Mouse (Mus musculus) E14TG2a.4 (cell line): ENCODE data around the gene Ptprn2.

Source experiments
- H3K27me3 ChIP-seq: 2 replicates; pipeline ENCODE4 v1.6.1; 2014; ENCODE audit warnings: low read length, control low read depth; ENCODE audit not compliant: insufficient read depth
- H3K36me3 ChIP-seq: 2 replicates; pipeline ENCODE4 v1.6.1; 2014; ENCODE audit warnings: low read length, control low read depth; ENCODE audit not compliant: insufficient read depth
- H3K4me1 ChIP-seq: replicated peaks from 2 replicates; pipeline ENCODE4 v1.6.1; 2014; ENCODE audit warnings: low read depth, low read length, control low read depth
- H3K4me3 ChIP-seq: replicated peaks from 2 replicates; pipeline ENCODE4 v1.5.1; 2014; ENCODE audit warnings: mild to moderate bottlenecking, low read length
- H3K9me3 ChIP-seq: 2 replicates; pipeline ENCODE4 v1.6.1; 2014; ENCODE audit warnings: low read length, control low read depth
- CTCF ChIP-seq: conservative IDR thresholded peaks from 2 replicates; pipeline ENCODE4 v1.5.1; 2014; ENCODE audit warnings: low read length
- NANOG ChIP-seq: IDR thresholded peaks from 2 replicates; pipeline ENCODE4 v1.6.1; 2014; ENCODE audit warnings: borderline replicate concordance, low read length, mixed read lengths
- POU5F1 ChIP-seq: IDR thresholded peaks from 2 replicates; pipeline ENCODE4 v1.6.1; 2014; ENCODE audit warnings: low read length, borderline replicate concordance

Ptprn2 gene

GRCm38 (mm10) chr12:116648584-116649206 lies 163.2 kb downstream of the Ptprn2 start:
- no peaks in the 10 kb centered on the region for H3K36me3 ChIP-seq
- no peaks in the 10 kb centered on the region for H3K9me3 ChIP-seq
- H3K4me1 ChIP-seq: no peaks in the 10 kb centered on the region
- peaks cover 12% of the 10 kb centered on the region for H3K27me3 ChIP-seq
- TF ChIP-seq NANOG (no peak), CTCF (peak; percentile 42)
- H3K4me3 ChIP-seq: no peak overlapping the region

- TF ChIP-seq NANOG: no peak
- TF ChIP-seq CTCF: peak; percentile 78
- 0 out of 2 replicates have a peak, but pooled peaks cover 4% of the 10 kb centered on the region for H3K4me1 ChIP-seq
- peaks cover 6% of the 10 kb centered on the region for H3K9me3 ChIP-seq
- H3K27me3 ChIP-seq: no peaks in the 10 kb centered on the region
- H3K36me3 ChIP-seq: no peaks in the 10 kb centered on the region
- no peak overlapping the region for H3K4me3 ChIP-seq
Measured at GRCm38 (mm10) chr12:116653684-116654083, 168.2 kb downstream of the Ptprn2 start.

DNA sequence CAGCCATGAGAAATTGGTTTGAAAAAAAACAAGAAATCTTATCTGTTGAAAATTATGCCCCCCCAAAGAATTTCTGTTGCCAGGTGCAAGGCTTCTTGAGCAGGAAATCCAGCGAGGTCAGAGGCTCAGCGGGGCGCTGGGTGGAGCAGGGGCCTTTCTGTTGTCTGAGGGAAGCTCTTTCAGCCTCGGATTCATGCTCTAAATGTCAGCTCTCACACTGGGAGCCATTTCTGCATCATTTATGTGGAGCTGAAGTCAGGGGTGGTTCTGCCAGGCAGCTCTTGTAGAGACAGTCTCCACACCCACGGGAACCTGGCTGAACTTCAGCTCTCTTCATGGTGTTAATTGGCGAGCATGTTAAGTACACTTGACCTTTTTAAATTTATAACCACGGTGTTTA lies 174.6 kb downstream of the Ptprn2 start:
- TF ChIP-seq POU5F1: no peak
- TF ChIP-seq CTCF: no peak
- TF ChIP-seq NANOG: no peak
- Histone ChIP-seq H3K4me1 (peaks cover 22% of the 10 kb centered on the region), H3K9me3 (peaks cover 27% of the 10 kb centered on the region), H3K36me3 (no peaks in the 10 kb centered on the region), H3K4me3 (no peak overlapping the region), H3K27me3 (no peaks in the 10 kb centered on the region; the same call in 1 of the 2 replicates)

DNA sequence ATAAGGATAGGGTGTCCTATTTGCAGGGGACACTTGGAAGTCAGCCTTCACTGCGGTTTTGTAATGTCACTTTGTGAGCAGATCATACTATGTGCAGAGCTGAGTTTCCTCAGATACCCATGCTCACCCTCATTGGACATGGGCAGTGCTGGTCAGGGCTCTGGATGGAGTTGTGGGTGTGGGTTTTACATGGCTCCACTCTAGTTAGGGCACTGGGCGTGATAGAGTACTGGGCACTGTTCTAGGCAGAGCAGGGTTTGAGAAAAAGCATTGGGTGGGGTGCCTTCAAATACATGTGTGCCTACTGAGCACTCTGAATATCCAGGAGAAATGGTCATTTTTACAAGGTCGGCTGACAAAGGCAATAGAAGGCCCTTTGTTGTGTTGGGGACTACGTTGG lies 175.5 kb downstream of the Ptprn2 start:
- Histone ChIP-seq H3K36me3 (no peaks in the 10 kb centered on the region), H3K4me3 (no peak overlapping the region), H3K27me3 (no peaks in the 10 kb centered on the region; the same call in 1 of the 2 replicates), H3K9me3 (peaks cover 27% of the 10 kb centered on the region), H3K4me1 (peaks cover 22% of the 10 kb centered on the region)
- TF ChIP-seq NANOG: no peak

DNA sequence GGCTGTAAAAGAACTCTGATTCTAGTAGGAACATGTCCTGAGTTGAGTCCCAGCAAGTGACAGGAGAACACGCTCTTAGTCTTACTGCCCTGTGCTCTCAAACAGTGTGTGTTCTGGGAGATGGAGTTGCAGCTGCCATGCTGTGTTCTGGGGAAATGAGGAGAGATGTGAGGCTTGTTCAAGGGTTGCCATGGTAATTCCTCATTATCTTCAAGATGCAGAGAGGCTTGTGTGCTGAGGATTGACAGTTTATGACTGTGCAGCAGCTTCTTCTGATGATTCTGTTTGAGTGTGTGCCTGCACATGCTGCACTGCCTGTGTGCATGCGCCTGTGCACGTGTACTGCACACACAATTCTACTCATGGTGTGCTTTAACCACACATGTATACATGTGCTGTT lies 192.2 kb downstream of the Ptprn2 start:
- no peaks in the 10 kb centered on the region for H3K9me3 ChIP-seq
- H3K4me1 ChIP-seq: no peaks in the 10 kb centered on the region
- H3K27me3 ChIP-seq: no peaks in the 10 kb centered on the region
- no peaks in the 10 kb centered on the region for H3K36me3 ChIP-seq
- H3K4me3 ChIP-seq: no peak overlapping the region
- TF ChIP-seq NANOG: no peak

DNA sequence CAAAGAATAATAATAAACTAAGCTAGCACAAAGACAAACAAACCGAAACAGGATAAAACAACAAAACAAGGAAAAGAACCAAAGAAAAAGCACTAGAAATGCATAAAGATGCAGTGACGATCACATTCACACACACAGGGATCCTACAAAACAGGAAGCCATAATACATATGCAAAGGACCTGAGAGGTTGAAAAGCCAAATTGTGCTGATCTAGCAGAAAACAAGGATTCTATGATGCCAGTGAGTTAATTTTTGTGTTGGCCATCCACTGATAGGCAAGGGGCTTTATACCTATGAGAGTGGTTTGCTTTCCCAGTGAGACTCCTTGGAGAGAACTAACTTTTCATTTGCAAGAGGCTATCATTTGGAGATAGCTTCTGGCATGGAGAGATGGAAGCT lies 204.3 kb downstream of the Ptprn2 start:
- H3K36me3 ChIP-seq: no peaks in the 10 kb centered on the region
- TF ChIP-seq POU5F1 (no peak), CTCF (no peak), NANOG (no peak)
- H3K27me3 ChIP-seq: no peaks in the 10 kb centered on the region
- no peaks in the 10 kb centered on the region for H3K4me1 ChIP-seq
- no peak overlapping the region for H3K4me3 ChIP-seq
- peaks cover 4% of the 10 kb centered on the region for H3K9me3 ChIP-seq

DNA sequence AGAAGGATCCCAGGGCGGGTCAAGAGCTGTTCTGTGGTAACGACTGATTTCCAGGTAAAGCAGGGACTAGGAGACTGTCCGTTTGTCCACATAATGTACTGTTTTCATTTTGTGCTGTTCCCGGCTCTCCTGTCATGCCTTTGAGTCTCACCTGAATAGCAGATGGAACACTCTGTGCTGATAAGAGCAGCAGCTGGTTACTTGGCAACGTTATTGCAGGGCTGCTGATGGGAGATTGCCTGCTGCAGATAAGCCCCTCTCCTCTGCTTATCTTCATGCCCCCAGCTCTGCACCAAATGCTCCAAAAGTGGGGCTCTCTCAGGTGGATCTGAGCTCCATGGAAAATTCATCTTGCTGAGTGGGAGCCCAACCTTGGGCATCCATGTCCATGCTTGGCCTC lies 224.0 kb downstream of the Ptprn2 start:
- Histone ChIP-seq H3K36me3 (no peaks in the 10 kb centered on the region), H3K9me3 (no peaks in the 10 kb centered on the region)
- no peak for TF ChIP-seq POU5F1
- TF ChIP-seq CTCF: no peak
- no peak for TF ChIP-seq NANOG

DNA sequence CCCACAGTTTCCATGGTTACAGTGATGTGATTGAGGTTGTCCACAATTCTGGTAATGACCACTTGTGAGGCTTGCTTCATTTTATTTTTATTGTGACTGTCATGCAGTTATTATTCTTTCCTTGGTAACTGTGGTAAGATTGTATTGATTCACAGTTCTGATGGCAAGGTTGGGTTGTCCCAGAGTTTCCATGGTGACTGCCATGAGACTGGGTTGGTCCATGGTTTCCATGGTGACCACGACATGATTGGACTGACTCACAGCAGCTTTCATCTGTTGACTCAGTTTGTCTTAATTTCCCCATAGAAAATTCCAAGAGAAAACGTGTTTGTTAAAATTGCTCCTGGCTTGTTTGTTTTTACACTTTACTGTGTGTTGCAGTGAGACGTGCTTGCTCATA lies 225.2 kb downstream of the Ptprn2 start:
- Histone ChIP-seq H3K36me3 (no peaks in the 10 kb centered on the region), H3K4me3 (no peak overlapping the region), H3K4me1 (no peaks in the 10 kb centered on the region), H3K27me3 (no peaks in the 10 kb centered on the region; the same call in 1 of the 2 replicates), H3K9me3 (no peaks in the 10 kb centered on the region)
- TF ChIP-seq POU5F1 (no peak), NANOG (no peak), CTCF (no peak)

More for the DNA sequence above, 224.0 kb downstream of the Ptprn2 start:
- Histone ChIP-seq H3K4me1 (no peaks in the 10 kb centered on the region), H3K4me3 (no peak overlapping the region), H3K27me3 (no peaks in the 10 kb centered on the region; the same call in 1 of the 2 replicates)

GRCm38 (mm10) chr12:116711133-116711532 lies 225.6 kb downstream of the Ptprn2 start:
- no peaks in the 10 kb centered on the region for H3K9me3 ChIP-seq
- H3K4me3 ChIP-seq: no peak overlapping the region
- no peaks in the 10 kb centered on the region for H3K4me1 ChIP-seq
- no peak for TF ChIP-seq CTCF
- TF ChIP-seq NANOG: no peak
- no peak for TF ChIP-seq POU5F1
- no peaks in the 10 kb centered on the region; the same call in 1 of the 2 replicates for H3K27me3 ChIP-seq
- no peaks in the 10 kb centered on the region for H3K36me3 ChIP-seq
